Mouse (Mus musculus) right cerebral cortex, postnatal 25 days (tissue): Measurements from ENCODE around the gene Miga2.
A peak's percentile ranks its signal among the peaks of the same experiment; 100 is the strongest.

Experiments used
- DNase-seq: peaks from one replicate; pipeline ENCODE4 v3.0.0; 2022

The Miga2 gene

DNA sequence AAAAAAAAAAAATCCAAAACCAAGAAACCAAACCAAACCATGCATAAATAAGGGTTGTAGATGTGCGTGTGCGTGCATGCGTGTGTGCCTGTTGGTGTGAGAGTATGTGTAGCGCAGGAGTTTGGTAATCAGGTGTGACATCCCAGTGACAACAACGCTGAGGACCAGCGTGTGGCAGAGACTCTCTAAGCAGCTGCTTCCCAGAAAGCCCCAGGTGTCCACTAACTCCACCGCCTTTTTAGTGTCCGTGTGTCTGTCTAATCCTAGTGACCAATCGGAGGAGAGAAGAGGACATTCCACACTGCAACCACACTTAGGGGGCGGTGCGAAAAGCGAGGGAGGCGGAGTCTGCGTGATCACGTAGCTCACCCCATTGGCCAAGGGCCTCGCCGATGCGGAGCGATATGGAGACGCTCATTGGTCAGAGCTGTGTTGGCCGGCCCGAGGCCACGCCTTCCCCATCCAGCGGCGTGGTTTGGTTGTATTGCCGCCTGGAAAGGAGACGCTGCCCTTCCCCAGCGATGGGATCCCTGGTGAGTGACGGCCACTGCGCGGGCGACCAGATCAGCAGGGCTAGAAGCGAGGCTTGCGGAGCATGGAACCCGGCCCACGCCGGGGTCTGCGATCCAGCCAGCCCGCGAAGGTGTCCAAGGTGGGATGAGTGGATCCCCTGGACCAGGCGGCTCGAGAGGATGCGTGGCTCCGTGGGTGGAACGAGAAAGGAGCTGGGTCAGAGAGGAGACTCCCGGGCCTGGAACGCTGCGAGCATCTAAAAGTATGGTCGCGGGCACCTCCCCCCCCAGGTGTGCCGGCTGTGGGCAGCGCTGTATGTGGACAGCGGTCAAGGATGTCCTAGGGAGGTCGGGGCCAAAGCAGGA is at the start of gene Miga2:
Miga2 (plus strand) TSS at position 461 of the 878 bp plus-strand sequence.
- peak; percentile 99 for DNase-seq

DNA sequence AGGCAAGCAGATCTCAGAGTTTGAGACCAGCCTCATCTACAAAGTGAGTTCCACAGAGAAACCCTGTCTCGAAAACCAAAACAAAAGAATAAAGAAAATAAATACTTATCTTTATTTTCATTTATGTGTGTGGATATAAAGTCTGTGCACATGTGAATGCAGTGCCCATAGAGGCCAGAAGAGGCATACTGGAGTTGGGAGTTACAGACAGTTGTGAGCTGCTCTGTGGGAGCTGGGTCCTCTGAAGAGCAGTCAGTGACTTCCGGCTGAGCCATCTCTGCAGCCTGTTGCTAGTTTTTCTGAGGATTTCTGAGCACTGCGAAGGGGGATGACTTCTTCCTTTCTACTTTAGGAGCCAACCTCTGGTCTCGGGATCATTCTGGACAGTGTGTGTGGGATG is 47.9 kb upstream of the Miga2 start:
- no peak for DNase-seq

DNA sequence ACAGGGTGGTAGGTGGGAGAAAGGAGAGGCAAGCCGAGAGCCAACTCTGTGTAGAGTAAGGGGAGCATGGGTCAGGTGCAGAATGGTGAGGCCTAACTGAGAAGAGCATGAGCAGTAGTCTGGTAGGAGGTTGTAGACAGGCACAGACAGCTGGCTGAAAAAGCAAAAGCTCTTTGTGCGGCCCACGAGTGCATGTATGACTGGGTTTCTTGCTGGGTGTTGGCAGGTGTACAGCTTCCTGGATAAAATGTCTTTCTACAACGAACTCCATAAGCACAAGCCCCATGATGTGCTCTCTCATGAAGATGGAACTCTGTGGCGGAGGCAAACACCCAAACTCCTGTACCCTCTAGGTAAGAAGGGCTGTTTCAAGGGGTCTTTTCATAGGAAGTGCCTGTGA is 47.1 kb upstream of the Miga2 start:
- no peak for DNase-seq

DNA sequence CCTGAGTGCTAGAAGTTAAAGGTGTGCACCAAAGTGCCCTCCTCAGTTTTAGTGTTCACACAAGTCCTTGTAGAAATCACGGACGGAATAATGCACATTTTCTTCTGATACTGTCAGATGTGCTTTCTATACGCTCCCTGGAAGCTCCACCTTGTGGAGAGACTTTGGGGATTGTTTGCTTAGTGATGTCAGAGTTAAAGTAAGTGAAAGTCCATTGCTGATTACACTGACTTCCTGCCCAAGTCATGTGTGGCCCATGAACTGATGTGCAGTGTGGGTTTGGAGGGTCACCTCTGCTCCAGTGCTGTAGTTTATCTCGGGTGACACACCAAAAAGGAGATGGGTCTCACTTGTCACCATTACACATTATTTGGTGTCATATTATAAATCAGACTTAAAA is 44.8 kb upstream of the Miga2 start:
- no peak for DNase-seq

DNA sequence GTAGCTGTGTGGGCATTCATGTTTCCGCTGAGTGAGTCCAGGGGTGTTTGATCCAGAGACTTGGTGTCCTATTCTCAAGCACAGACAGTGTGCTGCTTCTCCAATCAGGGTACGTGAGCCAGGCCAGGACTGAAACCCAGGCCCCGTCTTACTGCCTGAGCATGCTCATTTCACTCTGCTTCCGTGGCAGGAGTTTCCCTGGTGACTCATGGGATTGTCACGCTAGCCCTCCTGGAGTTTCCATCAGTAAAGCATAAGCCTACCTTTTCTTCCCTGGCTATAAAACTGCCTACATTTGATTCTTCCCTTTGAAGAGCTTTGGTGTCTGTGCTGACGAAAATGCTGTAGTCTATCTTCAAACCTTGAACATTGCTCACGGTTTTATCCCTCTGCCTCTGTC is 40.9 kb upstream of the Miga2 start:
- no peak for DNase-seq

DNA sequence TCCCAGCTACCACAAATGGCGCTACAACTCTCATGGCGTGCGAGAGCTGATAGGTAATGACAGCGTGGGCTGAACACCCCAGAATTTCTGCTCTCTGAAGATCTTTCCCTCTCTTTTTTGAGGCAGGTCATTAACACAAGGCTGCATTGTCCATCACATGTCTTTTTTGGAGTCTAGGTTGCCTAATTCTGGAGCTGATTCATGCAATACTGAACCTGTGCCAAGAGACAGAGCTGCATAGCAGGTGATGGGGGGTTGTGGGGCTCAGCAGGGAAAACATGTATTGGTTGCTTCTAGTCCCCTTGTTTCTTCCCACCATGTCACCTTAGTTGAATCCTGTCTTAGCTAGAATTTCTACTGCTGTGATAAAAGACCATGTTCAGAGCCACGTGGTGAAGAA is 38.7 kb upstream of the Miga2 start:
- no peak for DNase-seq

DNA sequence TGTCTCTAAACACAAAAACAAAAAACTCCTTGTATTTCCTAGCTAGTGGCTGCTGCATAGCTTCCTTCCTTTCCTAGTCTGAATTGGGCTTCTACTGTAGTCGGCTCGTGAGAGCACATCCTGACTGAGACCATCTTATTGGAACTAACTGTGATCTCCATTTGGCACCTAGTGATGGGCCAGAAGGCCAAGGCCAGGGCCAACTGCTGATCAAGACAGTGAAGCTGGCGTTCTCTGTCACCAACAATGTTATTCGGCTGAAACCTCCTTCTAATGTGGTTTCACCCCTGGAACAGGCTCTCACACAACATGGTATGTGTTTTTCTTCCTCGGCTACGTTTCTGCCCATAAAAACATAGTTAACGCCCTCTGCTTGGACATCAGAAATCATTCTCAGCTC is 36.8 kb upstream of the Miga2 start:
- no peak for DNase-seq

DNA sequence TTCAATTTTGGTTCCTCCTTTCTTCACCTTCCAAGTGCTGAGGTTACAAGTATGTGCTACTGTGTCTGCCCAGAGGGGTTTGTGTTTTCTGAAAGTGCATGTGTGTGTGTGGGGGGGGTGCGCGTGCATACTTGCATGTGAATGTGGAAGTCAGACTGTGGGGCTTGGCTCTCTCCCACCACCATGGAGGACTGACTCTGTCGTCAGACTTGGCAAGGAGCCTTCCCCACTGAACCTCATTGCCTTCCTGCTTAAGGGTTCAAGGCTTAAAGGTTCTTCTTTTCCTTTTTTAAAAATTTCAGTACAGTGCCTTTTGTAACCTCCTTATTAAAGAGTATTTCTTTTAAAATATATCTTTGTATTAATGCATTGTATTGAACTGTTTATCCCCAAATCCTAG is 35.2 kb upstream of the Miga2 start:
- DNase-seq: no peak

DNA sequence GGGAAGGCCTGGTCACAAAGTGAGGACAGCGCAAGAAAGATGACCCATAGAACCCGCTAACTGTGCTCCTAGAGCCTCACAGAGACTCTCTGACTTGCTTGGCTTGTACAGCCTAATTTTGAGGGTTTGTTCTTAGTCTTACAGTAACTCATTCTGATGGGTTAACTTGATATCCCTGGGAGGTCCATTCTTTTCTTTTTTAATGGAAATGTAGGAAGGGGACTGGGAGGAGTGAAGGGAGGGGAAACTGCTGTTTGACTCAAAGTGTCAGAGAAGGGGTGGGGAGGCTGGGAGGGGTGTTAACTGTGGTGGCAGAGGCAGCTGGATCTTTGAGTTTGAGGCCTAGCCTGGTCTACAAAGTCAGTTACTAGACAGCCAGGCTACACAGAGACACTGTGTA is 28.7 kb upstream of the Miga2 start:
- DNase-seq: no peak

DNA sequence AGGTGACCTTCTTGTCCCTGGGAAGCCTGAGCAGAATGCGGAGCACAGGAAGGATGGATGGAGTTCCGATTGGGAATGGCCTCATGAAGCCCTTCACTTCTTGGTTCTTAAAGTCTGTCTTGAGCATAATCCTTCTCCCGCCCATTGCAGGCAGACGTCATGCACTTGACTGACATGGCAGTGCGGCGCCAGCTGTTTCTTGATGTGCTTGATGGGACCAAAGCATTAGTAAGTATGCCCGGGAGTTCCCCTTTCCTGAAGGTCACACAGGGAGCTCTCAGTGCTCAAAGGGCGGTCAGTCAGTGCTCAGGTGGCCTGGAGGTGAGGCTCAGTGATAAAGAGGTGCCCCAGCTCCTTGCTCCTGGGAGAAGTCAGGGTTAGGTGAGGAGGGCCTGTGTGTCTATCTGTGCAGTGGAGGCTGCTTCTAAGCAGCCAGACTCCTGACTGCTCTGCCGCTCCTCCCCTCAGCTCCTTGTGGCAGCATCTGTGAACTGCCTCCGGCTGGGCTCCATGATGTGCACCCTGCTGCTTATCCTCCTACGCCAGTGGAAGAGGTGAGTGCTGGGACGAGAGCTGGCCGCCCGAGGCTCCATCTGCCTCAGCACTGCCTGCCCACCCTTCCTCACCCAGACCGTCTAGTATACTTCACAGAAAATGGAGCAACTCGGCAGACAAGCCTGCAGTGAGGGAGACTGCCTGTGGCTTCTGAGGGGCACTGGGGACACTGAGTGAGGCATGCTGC is 27.7 kb upstream of the Miga2 start:
- DNase-seq: no peak

DNA sequence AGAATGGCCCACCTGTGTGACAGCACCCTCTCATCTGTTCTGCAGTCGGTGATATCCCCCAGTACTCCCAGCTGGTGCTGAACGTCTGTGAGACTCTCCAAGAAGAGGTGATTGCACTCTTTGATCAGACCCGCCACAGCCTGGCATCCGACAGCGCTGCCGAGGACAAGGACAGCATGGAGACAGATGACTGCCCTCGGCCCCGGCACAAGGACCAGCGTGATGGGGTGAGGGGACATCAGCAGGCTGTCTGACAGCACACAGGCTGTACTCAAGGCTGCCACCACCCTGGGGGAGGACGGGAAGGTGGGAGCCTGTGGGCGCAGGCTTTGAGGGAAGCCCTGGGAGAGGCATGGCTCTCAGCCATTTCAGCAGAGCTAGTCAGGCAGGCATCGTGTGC is 26.9 kb upstream of the Miga2 start:
- DNase-seq: no peak

DNA sequence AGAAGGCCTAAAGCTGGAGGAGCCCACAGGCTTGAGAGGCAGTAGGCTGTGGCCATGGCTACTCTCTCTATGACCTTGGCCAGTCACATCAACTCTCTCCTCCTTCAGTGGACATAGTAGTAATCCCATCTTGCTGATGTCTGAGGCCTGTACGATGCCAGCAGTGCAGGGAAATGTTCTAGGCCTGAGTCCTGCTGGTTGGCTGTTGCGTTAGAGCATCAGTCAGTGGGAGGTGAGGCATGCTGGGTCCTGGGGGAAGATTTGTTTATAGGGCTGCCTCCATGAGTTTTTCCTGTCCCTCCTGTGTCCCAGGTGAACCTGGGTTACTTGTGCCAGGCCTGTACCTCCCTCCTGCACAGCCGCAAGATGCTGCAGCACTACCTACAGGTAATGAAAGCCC is 22.0 kb upstream of the Miga2 start:
- DNase-seq: no peak

DNA sequence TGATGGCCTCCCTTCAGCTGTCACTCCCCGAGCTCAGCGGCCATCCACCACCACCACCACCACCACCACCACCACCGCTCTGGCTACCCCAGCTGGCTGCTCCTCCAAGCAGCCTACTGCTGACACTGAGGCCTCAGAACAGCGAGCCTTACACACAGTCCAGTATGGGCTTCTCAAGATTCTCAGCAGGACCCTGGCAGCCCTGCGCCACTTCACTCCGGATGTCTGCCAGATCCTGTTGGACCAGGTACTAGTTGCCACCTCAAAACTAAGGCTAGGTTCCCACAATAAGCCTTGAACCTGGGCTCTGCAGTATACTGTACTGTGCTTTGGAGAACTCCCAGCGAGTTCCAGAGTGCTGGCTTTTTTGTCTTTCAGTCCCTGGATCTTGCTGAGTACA is 21.5 kb upstream of the Miga2 start:
- DNase-seq: no peak

DNA sequence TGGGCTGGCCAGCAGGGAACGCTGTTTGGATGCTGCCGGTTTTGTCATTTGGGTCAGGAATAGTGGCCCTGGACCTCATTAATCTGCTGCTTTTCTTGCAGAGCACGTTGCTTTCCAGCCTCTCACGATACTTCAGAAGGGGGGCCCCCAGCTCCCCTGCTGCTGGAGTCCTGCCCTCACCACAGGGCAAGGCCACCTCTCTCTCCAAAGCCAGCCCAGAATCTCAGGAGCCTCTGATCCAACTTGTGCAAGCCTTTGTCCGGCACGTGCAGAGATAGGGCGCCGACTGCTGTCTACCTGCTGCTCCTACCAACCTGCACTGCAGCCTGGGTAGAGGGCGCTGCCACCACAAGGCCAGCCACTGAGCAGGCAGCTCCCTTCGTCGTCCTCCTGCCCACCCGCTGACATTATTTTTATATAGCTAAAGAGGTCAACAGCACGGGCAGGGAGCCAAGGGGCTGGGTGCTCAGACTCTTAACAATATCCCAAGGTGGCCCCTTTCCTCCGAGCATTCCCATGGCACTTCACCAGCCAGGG is 20.4 kb upstream of the Miga2 start:
- no peak for DNase-seq

DNA sequence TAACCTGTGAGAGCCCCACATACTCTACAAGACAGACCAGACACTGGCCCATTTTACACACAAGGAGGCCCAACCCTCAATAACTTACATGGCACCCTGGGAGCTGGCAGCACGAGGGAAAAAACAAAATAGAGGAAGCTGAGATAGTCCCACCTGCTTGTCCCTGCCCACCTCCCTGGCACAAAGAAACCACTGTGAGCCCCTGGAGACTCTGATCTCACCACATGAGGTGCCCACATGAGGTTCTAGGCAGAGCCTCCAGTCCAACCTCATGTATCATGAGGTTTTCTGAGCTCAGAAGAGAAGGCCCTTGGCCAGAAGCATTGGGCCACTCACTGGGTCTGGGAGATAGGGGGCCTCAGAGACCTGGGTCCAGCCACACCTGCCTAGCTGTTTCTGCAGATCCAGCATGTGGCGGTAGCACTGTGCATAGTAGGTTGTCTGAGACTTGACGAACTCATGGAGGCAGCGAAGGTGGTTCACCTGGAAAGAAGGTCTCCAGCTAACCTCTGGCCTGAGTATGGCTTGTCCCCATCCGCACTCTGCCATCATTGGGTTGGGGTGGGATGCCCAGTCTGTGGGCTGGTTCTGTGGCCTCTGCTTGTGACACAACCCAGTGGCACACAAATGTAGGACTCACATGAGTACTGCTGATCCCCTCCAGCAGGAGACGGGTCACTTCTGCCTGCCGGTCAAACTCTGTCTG is 17.9 kb upstream of the Miga2 start:
- DNase-seq: no peak

DNA sequence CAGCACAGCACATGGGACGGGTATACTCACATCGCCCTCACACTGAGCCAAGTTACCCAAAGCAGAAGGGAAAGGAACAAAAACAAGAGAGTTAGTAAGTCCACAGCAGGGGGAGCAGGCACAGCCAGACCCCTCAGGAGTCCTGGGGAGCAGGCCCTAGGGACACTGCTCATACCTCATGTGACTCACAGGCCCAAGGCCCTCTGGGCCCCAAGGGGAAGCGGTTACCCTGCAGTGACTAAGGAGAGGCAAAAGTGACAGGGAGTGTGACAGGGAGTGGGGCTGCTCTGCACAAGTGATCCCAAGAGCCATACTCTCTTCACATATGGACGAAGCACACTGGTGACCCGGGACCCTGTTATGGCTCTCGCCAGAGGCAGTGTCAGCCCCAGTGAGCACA is 14.8 kb upstream of the Miga2 start:
- DNase-seq: no peak

DNA sequence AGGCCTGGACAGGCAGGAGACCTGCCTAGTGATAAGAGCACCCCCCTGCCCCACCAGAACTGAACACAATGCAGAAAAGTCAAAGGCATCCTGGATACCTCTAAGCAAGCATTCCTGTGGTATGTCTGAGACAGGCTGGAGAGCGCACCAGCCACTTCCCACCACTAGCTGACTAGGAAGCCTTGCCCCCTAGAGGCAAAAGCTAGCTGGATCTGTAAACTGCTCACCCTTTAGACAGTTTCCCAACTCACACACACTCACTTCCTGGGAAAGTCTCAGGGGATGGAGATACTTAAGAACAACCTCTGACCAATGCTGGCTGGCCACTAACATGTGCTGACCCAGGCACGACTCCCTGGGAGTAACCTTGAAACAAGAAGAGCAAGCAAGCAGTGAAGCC is 12.9 kb upstream of the Miga2 start:
- no peak for DNase-seq

DNA sequence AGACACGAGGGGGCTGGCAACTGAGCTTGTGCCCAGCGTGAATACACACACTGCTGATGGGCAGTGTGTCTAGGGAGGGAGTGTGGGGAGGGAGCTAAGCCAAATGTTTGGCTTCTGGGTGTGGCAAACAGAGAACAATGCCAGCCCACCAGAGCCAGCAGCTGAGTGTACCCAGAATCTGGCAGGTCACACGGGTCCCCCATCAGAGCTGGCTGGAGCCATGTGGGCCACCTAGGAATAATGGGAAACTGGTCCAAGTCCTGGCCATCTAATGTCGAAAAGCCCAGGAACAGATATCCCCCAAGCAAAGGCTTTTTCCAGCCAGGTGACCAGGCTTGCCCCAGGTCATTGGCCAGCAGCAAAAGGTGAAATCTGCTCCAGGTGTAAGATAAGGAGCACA is 8.2 kb upstream of the Miga2 start:
- no peak for DNase-seq

DNA sequence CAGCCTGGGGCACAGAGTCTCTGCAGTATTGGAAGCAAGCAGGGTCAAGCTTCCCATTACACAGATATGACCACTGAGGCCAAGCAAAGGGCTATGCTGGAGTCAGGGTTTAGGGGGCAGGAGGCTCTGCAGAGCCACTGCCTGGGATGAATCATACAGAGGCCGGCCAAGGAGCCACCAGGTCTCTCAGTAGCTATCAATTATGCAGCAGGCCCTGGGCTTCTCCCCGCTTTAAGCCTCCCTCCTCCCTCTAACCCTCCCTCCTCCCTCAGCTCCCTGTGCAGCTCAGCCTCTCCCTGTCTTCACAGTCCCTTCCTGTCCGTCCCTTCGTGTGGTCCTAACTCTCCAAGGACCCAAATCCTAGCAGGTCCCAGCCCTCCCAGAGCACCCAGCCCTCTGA is 7.8 kb upstream of the Miga2 start:
- DNase-seq: no peak

DNA sequence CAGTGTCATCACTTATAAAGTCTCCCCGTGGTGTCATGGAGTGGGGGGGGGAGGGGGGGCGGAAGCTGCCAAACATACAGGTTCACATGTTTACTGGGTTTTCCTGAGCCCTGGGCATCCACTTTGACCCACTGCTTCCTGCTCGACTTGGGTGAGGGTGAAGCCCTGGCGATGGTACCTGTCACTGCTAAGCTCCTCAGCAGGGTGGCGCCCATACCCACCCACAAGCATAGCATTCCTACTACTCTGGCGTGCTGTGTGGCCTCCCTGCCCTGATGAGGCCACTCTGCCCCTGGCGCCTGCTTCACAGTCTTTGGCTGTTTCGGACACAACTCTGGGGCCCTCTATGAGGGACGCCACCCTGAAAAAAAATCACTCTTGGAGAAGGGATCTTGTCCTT is 7.1 kb upstream of the Miga2 start:
- DNase-seq: no peak

DNA sequence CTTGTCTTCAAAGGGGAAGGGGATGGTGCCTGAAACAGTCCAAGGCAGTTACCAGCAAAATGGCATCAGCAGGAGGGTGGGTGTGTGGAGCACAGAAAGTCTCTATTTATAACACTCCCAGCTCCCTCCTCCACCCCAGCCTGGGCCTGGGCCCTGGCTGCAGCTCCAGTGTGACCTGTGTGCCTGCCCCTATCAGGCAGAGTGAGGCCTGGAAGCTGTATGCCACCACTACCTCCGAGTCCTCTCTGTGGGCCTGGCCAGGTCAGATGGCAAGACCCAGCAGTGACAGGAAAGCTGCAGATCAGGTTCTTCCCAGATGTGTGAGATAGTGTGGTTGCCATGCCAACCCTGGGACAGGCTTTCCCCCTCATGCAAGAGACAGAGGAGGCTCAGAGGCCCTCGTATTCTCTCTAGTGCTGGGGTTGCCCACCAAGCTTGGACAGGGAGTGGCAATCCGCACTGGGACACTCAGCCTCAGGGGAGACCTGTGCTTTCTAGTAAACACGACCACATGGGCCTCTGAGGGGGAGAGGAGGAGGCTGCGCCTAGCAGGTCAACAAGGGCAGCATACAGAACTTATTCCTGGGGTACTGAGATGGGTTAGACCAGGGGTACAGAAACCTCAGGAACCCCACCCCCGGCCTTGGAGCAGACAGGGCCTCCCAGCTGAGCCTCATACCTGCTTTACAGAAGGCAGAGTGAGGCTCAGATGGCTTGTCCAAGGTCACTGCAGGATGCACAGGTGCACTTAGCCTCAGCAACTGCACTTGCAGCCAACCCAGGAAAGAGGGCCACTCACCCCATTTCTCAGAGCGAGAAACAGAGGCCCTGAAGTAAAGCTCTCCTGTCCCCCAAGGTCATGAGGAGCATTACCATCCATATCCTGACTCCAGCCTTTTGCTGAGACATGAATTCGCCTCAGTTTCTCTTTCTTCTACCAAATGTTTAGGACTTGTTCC is 6.2 kb upstream of the Miga2 start:
- DNase-seq: peak; percentile 52
